Mouse (Mus musculus) cerebellum, adult 2 months (tissue): ENCODE measurements around the gene Zfp365. TPM values are rescaled to one million over a fixed set of nuclear protein-coding genes. Genes with fewer than 3 reads are reported as not detected.

Experiments used
- DNase-seq, 2 experiments: peaks; one replicate each; pipeline ENCODE4 v3.0.0; 2021
- H3K27ac ChIP-seq: fragments of 200-500 bp; 2 replicates; pipeline ENCODE4 v1.5.1; 2012; ENCODE audit warnings: low read length, control low read depth, inconsistent platforms; ENCODE audit not compliant: insufficient read depth
- H3K27me3 ChIP-seq: fragments of 200-500 bp; 2 replicates; pipeline ENCODE4 v1.6.1; 2012; ENCODE audit warnings: inconsistent platforms, mild to moderate bottlenecking, low read length, moderate library complexity; ENCODE audit not compliant: control insufficient read depth, insufficient read depth
- H3K4me1 ChIP-seq: fragments of 200-500 bp; 2 replicates; pipeline ENCODE4 v1.6.1; 2011; ENCODE audit warnings: low read length; ENCODE audit not compliant: control insufficient read depth, insufficient read depth
- H3K4me3 ChIP-seq: fragments of 200-500 bp; replicated peaks from 2 replicates; pipeline ENCODE3; 2011; ENCODE audit warnings: mild to moderate bottlenecking, low read depth, low read length, control low read depth; ENCODE audit not compliant: insufficient read depth
- CTCF ChIP-seq: fragments of 200-500 bp; IDR thresholded peaks from 2 replicates; pipeline ENCODE4 v1.5.1; 2011; ENCODE audit warnings: low read depth, mild to moderate bottlenecking, control low read depth, low read length, moderate library complexity, borderline replicate concordance; ENCODE audit not compliant: insufficient read depth
- POLR2A ChIP-seq: fragments of 200-500 bp; IDR thresholded peaks from 2 replicates; pipeline ENCODE4 v1.6.1; 2011; ENCODE audit warnings: low read length, control low read depth, borderline replicate concordance; ENCODE audit not compliant: insufficient read depth
- WGBS: fragments of 180-500 bp; shearing (Covaris S2); methylation state at CpG from one replicate; pipeline ENCODE4 v1.1.7; 2018; 5-methylcytosine and 5-hydroxymethylcytosine counted together
- polyA plus RNA-seq: library from polyadenylated mRNA; depleted of rRNA; stranded (reverse); fragments of >200 nt; gene quantifications from 2 replicates; pipeline ENCODE4 v1.2.3, GENCODE M21; 2012

Gene Zfp365
- polyA plus RNA-seq, 1 experiment: 39.7 TPM

DNA sequence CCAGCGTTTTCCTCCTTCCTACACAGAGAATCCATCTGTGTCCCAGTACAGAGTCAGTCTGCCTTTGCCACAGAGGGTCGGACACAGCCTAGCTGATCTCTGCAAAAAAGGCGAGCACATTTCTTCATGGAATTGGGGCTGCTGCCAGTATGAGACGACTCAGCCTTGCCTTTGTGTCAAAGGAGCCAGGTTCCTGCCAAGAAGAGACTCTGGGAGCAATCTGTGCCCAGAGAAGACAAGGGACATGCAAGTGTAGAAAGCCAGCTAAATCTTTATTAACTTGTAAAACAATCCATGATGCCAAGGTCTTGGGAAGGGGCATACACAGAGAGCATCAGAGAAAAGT, 54.9 kb downstream of the Zfp365 start:
- 5% methylated on average over 4 of the region's 4 CpGs for WGBS
- Histone ChIP-seq H3K4me3 (no peak overlapping the region), H3K4me1 (no peaks in the 10 kb centered on the region), H3K27ac (no peak overlapping the region), H3K27me3 (no peaks in the 10 kb centered on the region)
- TF ChIP-seq CTCF: no peak
- no peak for TF ChIP-seq POLR2A
- no peak for DNase-seq

DNA sequence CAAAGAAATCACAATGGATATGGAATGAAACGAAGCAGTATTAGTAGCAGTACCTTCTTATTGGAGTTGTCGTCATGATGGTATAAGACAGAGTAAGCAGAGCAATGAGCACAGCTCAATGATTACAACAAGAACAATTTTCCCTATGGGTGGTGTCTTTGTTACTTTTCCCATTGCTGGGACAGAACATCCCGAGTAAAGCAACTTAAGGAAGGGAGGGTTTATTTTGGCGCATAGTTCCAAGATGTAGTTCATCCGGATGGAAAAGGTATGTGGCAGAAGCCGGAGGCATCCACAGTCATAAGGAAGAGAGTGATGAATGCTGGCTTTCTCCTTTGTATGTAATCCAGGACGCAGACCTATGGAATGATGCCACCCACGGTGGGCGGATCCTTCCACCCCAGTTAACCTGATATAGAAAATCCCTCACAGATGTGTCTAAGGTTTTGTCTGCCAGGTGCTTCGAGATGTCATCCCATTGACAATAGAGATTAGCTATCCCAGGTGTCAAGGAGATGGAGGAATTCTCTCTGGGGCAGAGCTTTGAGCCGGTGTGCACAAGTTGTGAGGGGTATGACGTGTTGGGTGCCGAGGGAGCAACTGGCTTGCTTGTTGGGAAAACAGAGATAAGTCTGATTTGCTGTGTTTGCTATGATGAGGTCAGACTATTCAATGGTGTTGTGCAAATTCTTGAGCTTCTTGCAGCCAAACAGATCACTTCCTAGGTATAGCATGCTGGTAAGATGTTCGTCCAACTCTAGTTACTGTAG, 55.5 kb downstream of the Zfp365 start:
- H3K27me3 ChIP-seq: no peaks in the 10 kb centered on the region
- no peak overlapping the region for H3K27ac ChIP-seq
- H3K4me1 ChIP-seq: no peaks in the 10 kb centered on the region
- no peak overlapping the region for H3K4me3 ChIP-seq
- 81% methylated on average over 14 of the region's 14 CpGs for WGBS
- no peak for DNase-seq
- TF ChIP-seq POLR2A: no peak
- no peak for TF ChIP-seq CTCF

DNA sequence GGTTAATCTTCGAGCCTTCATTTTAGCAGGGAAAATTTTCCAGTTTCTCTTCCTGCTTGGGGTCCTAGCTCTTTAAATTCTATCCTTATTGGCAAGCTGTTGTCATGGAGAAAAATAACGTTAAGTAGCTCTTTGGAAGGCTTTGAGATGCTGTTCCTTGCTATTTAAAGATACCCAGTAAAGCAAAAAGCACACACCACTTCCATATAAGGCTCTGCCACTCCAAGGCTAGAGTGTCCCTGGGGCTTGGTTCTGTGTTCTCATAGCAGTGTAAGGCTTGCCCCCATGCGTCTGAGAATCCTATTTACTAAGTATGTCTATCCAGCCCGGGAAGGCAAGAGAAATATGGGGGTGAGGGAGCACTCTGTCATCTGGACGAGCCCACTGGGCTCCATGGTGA, 56.7 kb downstream of the Zfp365 start:
- TF ChIP-seq CTCF (no peak), POLR2A (no peak)
- DNase-seq: no peak
- H3K4me3 ChIP-seq: no peak overlapping the region
- WGBS: 58% methylated on average over 5 of the region's 5 CpGs
- no peak overlapping the region for H3K27ac ChIP-seq
- H3K4me1 ChIP-seq: no peaks in the 10 kb centered on the region
- no peaks in the 10 kb centered on the region for H3K27me3 ChIP-seq

DNA sequence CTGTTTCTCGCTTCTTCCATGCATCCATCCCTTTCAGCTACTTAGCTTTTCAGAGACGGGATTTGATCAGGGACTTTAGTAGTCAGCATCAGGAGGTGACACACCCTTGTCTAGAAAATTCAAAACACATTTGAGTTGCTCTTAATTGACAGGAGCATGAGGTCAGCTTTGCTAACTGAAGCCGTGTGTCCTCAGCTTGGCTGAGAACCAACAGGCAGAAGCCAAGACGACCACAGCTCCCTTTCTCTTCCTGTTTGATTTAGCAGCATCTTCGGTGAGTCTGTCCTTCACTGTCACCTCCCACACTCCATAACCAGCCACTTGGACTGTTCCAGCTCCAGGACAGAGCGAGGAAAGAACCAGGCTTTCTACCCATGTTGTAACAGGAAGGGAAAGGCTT, 60.1 kb downstream of the Zfp365 start:
- Histone ChIP-seq H3K4me3 (no peak overlapping the region), H3K4me1 (no peaks in the 10 kb centered on the region), H3K27me3 (no peaks in the 10 kb centered on the region), H3K27ac (no peak overlapping the region)
- TF ChIP-seq CTCF: no peak
- no peak for TF ChIP-seq POLR2A
- WGBS: 47% methylated on average over 6 of the region's 6 CpGs
- DNase-seq: no peak

DNA sequence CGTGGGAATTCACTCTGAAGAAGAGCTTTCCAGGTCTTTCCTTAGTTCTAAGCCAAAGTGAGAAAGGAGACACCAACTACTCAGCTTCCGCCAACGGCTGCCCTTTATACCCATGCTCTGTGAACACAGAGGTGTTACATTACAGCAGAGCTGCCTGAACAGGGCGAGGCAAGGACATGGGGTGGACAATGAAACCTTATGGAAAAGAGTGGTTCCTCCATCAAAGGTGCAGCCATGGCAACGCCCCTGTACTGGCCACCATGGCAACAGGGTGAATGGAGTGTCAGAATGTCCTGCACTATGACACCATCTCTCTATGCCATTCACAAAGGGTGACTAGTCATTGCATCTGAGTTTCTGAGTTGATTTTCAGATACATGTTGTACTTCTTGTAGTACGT, 61.4 kb downstream of the Zfp365 start:
- no peak for TF ChIP-seq POLR2A
- TF ChIP-seq CTCF: no peak
- Histone ChIP-seq H3K4me3 (no peak overlapping the region), H3K27ac (no peak overlapping the region), H3K4me1 (no peaks in the 10 kb centered on the region), H3K27me3 (no peaks in the 10 kb centered on the region)
- DNase-seq: no peak
- 54% methylated on average over 6 of the region's 6 CpGs for WGBS

DNA sequence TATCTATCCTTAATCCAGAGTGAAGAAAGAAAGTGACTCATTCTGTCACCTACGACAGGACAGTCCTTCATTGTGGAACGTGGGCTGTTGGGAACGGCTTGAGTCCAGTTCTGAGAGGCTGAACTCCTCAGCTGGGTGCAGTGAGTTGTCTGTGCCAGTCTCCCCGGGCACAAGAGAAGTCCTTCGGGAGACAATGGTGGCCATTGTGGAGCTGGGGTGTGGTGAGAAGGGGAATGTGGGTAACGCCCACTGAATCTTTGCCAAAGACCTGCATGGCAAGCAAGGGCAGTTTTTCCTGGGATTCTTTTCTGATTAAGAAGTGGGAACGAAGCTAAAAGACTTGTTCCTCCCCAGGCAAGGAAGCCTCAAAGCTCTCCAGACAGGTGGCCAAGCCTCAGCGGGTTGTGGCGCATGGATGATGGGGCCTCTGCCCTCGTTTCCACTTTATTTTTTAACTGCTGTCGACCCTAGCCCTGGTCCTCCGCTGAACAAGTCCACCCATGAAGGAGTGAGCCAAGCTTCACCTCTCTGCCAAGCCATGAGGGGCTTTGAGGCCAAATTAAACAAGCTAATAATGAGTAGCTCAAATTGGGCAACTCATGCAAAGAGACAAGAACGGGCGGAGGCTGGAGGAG, 66.3 kb downstream of the Zfp365 start:
- H3K4me1 ChIP-seq: no peaks in the 10 kb centered on the region
- no peak overlapping the region for H3K4me3 ChIP-seq
- no peak for TF ChIP-seq CTCF
- no peak for TF ChIP-seq POLR2A
- 23% methylated on average over 14 of the region's 14 CpGs for whole genome bisulfite sequencing
- DNase-seq: peak in 1 of 2 experiments; percentile 4
- H3K27ac ChIP-seq: no peak overlapping the region
- H3K27me3 ChIP-seq: no peaks in the 10 kb centered on the region

DNA sequence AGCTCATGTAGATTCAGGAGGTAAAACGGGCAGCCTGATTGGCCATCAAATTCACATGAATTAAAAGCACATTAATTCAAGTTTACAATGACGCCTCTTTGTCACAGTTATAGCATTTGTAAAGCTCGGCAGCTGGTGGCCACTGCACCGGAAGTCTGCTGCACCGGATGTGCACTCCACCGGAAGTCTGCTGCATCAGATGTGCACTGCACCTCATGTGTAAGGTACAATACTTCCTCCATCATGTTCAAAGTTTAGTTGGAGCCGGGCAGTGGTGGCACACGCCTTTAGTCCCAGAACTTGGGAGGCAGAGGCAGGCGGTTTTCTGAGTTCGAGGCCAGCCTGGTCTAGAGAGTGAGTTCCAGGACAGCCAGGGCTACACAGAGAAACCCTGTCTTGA, 70.9 kb downstream of the Zfp365 start:
- Histone ChIP-seq H3K4me1 (no peaks in the 10 kb centered on the region), H3K4me3 (no peak overlapping the region), H3K27ac (no peak overlapping the region), H3K27me3 (no peaks in the 10 kb centered on the region)
- 75% methylated on average over 10 of the region's 10 CpGs for WGBS
- no peak for DNase-seq
- TF ChIP-seq CTCF (no peak), POLR2A (no peak)

DNA sequence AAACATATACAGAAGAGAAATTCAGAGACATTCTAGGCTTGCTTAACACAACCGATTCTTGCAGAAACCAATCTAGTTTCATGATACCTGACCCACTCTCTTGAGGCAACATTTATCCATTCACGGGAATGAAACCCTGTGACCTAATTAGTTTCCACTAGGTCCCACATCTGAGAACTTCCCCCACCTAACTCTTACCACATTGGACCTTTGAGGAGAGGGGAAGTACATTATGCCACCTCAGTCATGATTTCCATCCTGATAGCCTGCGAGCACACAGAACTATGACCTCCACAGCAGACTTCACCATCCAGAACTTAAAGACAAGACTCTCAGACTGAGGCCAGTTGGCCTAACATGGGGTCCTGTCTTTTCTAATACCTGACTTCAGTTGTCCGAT, 71.7 kb downstream of the Zfp365 start:
- no peak for DNase-seq
- Histone ChIP-seq H3K4me1 (no peaks in the 10 kb centered on the region), H3K27me3 (no peaks in the 10 kb centered on the region), H3K4me3 (no peak overlapping the region), H3K27ac (no peak overlapping the region)
- 95% methylated on average over 4 of the region's 4 CpGs for WGBS
- TF ChIP-seq POLR2A: no peak
- TF ChIP-seq CTCF: no peak
